Mouse (Mus musculus) liver, embryonic 15.5 days (tissue): ENCODE data around the gene Gm10118. TPM values are rescaled to one million over a fixed set of nuclear protein-coding genes. Genes with fewer than 3 reads are reported as not detected.

Source experiments
- ATAC-seq: fragments of 200-750 bp; cut with Nextera tagmentation; 2 replicates; pipeline ENCODE4 v1.8.0; 2017; ENCODE audit warnings: moderate number of reproducible peaks, mild to moderate bottlenecking, moderate library complexity; ENCODE audit not compliant: insufficient read depth
- H3K27ac ChIP-seq: fragments of 300-500 bp; sonication (generic); replicated peaks from 2 replicates; pipeline ENCODE4 v1.5.1; 2015; ENCODE audit warnings: mild to moderate bottlenecking, inconsistent platforms
- H3K27me3 ChIP-seq: fragments of 300-500 bp; sonication (generic); 2 replicates; pipeline ENCODE4 v1.6.1; 2015; ENCODE audit warnings: mild to moderate bottlenecking, inconsistent platforms
- H3K36me3 ChIP-seq: fragments of 300-500 bp; sonication (generic); replicated peaks from 2 replicates; pipeline ENCODE4 v1.6.1; 2015; ENCODE audit warnings: moderate library complexity, mild to moderate bottlenecking, inconsistent platforms
- H3K4me1 ChIP-seq: fragments of 300-500 bp; sonication (generic); replicated peaks from 2 replicates; pipeline ENCODE4 v1.6.1; 2015; ENCODE audit warnings: inconsistent platforms
- H3K4me2 ChIP-seq: fragments of 300-500 bp; sonication (generic); 2 replicates; pipeline ENCODE4 v1.6.1; 2015; ENCODE audit warnings: moderate library complexity, mild to moderate bottlenecking, inconsistent platforms
- H3K4me3 ChIP-seq: fragments of 300-500 bp; sonication (generic); replicated peaks from 2 replicates; pipeline ENCODE4 v1.5.1; 2015; ENCODE audit warnings: mild to moderate bottlenecking, inconsistent platforms
- H3K9ac ChIP-seq: fragments of 300-500 bp; sonication (generic); 2 replicates; pipeline ENCODE4 v1.6.1; 2015; ENCODE audit warnings: moderate library complexity, mild to moderate bottlenecking, inconsistent platforms
- H3K9me3 ChIP-seq: fragments of 300-500 bp; sonication (generic); replicated peaks from 2 replicates; pipeline ENCODE4 v1.6.1; 2016; ENCODE audit warnings: inconsistent platforms
- WGBS: fragments of 180-500 bp; shearing (Covaris S2); methylation state at CpG from one replicate; pipeline ENCODE4 v1.1.7; 2015; ENCODE audit warnings: mixed read lengths; ENCODE audit not compliant: insufficient replicate concordance; 5-methylcytosine and 5-hydroxymethylcytosine counted together
- polyA plus RNA-seq: library from polyadenylated mRNA; unstranded; fragments of >200 nt; fragmentation: Nextera tagmentation; extraction: Ambion mirVana; gene quantifications from 2 replicates; pipeline ENCODE4 v1.2.1, GENCODE M21; 2015

Gene Gm10118
- not detected in 2 replicates for polyA plus RNA-seq

GRCm38 (mm10) chr10:63927334-63927733 lies at the start of gene Gm10118:
Gene Gm10118 (minus strand): TSS chr10:63927434.
- no peak within 1 kb of the TSS for H3K4me2 ChIP-seq
- no peaks in the 10 kb centered on the region for H3K9me3 ChIP-seq
- no peak within 1 kb of the TSS for H3K9ac ChIP-seq
- no peak within 1 kb of the TSS for H3K27ac ChIP-seq
- H3K4me1 ChIP-seq, result no peaks in the 10 kb centered on the region
- no peaks in the 10 kb centered on the region for H3K27me3 ChIP-seq
- ATAC-seq, result no peak
- no peak within 1 kb of the TSS for H3K4me3 ChIP-seq
- H3K36me3 ChIP-seq, result no peaks in the 10 kb centered on the region

- ATAC-seq, result no peak
- Histone ChIP-seq H3K36me3 (no peaks in the 10 kb centered on the region), H3K4me3 (no peak overlapping the region), H3K9ac (no peak overlapping the region), H3K4me1 (no peaks in the 10 kb centered on the region), H3K4me2 (no peak overlapping the region), H3K27ac (no peak overlapping the region), H3K27me3 (no peaks in the 10 kb centered on the region), H3K9me3 (no peaks in the 10 kb centered on the region)
- 62% methylated on average over 2 of the region's 2 CpGs for WGBS
Observed at GRCm38 (mm10) chr10:63972300-63972699, 45.1 kb upstream of the Gm10118 start.

GRCm38 (mm10) chr10:63954308-63954930 lies 27.2 kb upstream of the Gm10118 start:
- 29% methylated on average over 6 of the region's 7 CpGs for WGBS
- Histone ChIP-seq H3K27me3 (no peaks in the 10 kb centered on the region), H3K9me3 (no peaks in the 10 kb centered on the region), H3K36me3 (no peaks in the 10 kb centered on the region), H3K4me1 (no peaks in the 10 kb centered on the region), H3K4me2 (no peak overlapping the region), H3K27ac (no peak overlapping the region), H3K9ac (no peak overlapping the region), H3K4me3 (no peak overlapping the region)
- ATAC-seq, result no peak

GRCm38 (mm10) chr10:63951481-63951880 lies 24.2 kb upstream of the Gm10118 start:
- no peak for ATAC-seq
- H3K9me3 ChIP-seq, result no peaks in the 10 kb centered on the region
- H3K36me3 ChIP-seq, result no peaks in the 10 kb centered on the region
- H3K4me3 ChIP-seq, result no peak overlapping the region
- H3K4me2 ChIP-seq, result no peak overlapping the region
- no peaks in the 10 kb centered on the region for H3K27me3 ChIP-seq
- 73% methylated on average over 1 of the region's 1 CpGs for WGBS
- no peaks in the 10 kb centered on the region for H3K4me1 ChIP-seq
- H3K9ac ChIP-seq, result no peak overlapping the region
- no peak overlapping the region for H3K27ac ChIP-seq

GRCm38 (mm10) chr10:63950867-63951266 lies 23.6 kb upstream of the Gm10118 start:
- Histone ChIP-seq H3K4me1 (no peaks in the 10 kb centered on the region), H3K9me3 (no peaks in the 10 kb centered on the region), H3K27ac (no peak overlapping the region), H3K27me3 (no peaks in the 10 kb centered on the region), H3K4me2 (no peak overlapping the region), H3K36me3 (no peaks in the 10 kb centered on the region), H3K4me3 (no peak overlapping the region), H3K9ac (no peak overlapping the region)
- WGBS, result 51% methylated on average over 8 of the region's 8 CpGs
- ATAC-seq, result no peak

GRCm38 (mm10) chr10:63947266-63947665 lies 20.0 kb upstream of the Gm10118 start:
- Histone ChIP-seq H3K4me3 (no peak overlapping the region), H3K4me2 (no peak overlapping the region), H3K27me3 (no peaks in the 10 kb centered on the region), H3K9me3 (no peaks in the 10 kb centered on the region), H3K27ac (no peak overlapping the region), H3K4me1 (no peaks in the 10 kb centered on the region), H3K36me3 (no peaks in the 10 kb centered on the region), H3K9ac (no peak overlapping the region)
- 49% methylated on average over 4 of the region's 4 CpGs for WGBS
- no peak for ATAC-seq

GRCm38 (mm10) chr10:63945534-63945933 lies 18.3 kb upstream of the Gm10118 start:
- H3K9ac ChIP-seq, result no peak overlapping the region
- no peak overlapping the region for H3K4me2 ChIP-seq
- no peak overlapping the region for H3K4me3 ChIP-seq
- ATAC-seq, result no peak
- no peaks in the 10 kb centered on the region for H3K27me3 ChIP-seq
- 55% methylated on average over 3 of the region's 3 CpGs for WGBS
- H3K36me3 ChIP-seq, result no peaks in the 10 kb centered on the region
- no peaks in the 10 kb centered on the region for H3K4me1 ChIP-seq
- H3K27ac ChIP-seq, result no peak overlapping the region
- no peaks in the 10 kb centered on the region for H3K9me3 ChIP-seq

- no peak for ATAC-seq
- no peaks in the 10 kb centered on the region for H3K36me3 ChIP-seq
- H3K4me2 ChIP-seq, result no peak overlapping the region
- no peak overlapping the region for H3K4me3 ChIP-seq
- no peaks in the 10 kb centered on the region for H3K4me1 ChIP-seq
- no peaks in the 10 kb centered on the region for H3K9me3 ChIP-seq
- 61% methylated on average over 5 of the region's 5 CpGs for WGBS
- H3K9ac ChIP-seq, result no peak overlapping the region
- H3K27me3 ChIP-seq, result no peaks in the 10 kb centered on the region
- H3K27ac ChIP-seq, result no peak overlapping the region
Observed at GRCm38 (mm10) chr10:63933946-63934345, 6.7 kb upstream of the Gm10118 start.

GRCm38 (mm10) chr10:63908878-63909277 lies 18.4 kb downstream of the Gm10118 start:
- Histone ChIP-seq H3K4me3 (no peak overlapping the region), H3K4me1 (no peaks in the 10 kb centered on the region), H3K27ac (no peak overlapping the region), H3K27me3 (no peaks in the 10 kb centered on the region), H3K9ac (no peak overlapping the region), H3K4me2 (no peak overlapping the region), H3K9me3 (no peaks in the 10 kb centered on the region), H3K36me3 (no peaks in the 10 kb centered on the region)
- ATAC-seq, result no peak

- no peaks in the 10 kb centered on the region for H3K4me1 ChIP-seq
- no peak for ATAC-seq
- H3K27me3 ChIP-seq, result no peaks in the 10 kb centered on the region
- no peak overlapping the region for H3K4me3 ChIP-seq
- no peak overlapping the region for H3K9ac ChIP-seq
- no peaks in the 10 kb centered on the region for H3K36me3 ChIP-seq
- no peaks in the 10 kb centered on the region for H3K9me3 ChIP-seq
- no peak overlapping the region for H3K4me2 ChIP-seq
- no peak overlapping the region for H3K27ac ChIP-seq
Observed at GRCm38 (mm10) chr10:63899891-63900290, 27.3 kb downstream of the Gm10118 start.

GRCm38 (mm10) chr10:63894612-63895011 lies 32.6 kb downstream of the Gm10118 start:
- Histone ChIP-seq H3K9ac (no peak overlapping the region), H3K4me3 (no peak overlapping the region), H3K36me3 (no peaks in the 10 kb centered on the region), H3K27ac (no peak overlapping the region), H3K4me2 (no peak overlapping the region), H3K27me3 (no peaks in the 10 kb centered on the region), H3K4me1 (no peaks in the 10 kb centered on the region), H3K9me3 (no peaks in the 10 kb centered on the region)
- 63% methylated on average over 5 of the region's 5 CpGs for WGBS
- ATAC-seq, result no peak

- no peak overlapping the region for H3K27ac ChIP-seq
- H3K27me3 ChIP-seq, result no peaks in the 10 kb centered on the region
- H3K4me2 ChIP-seq, result no peak overlapping the region
- 64% methylated on average over 23 of the region's 23 CpGs for WGBS
- no peaks in the 10 kb centered on the region for H3K9me3 ChIP-seq
- H3K4me1 ChIP-seq, result no peaks in the 10 kb centered on the region
- no peak for ATAC-seq
- no peak overlapping the region for H3K4me3 ChIP-seq
- no peaks in the 10 kb centered on the region for H3K36me3 ChIP-seq
- H3K9ac ChIP-seq, result no peak overlapping the region
Observed at GRCm38 (mm10) chr10:63886449-63887088, 40.7 kb downstream of the Gm10118 start.
